Mouse (Mus musculus) neural tube, embryonic 12.5 days (tissue): ENCODE measurements around the gene Olfr483. TPM values are rescaled to one million over a fixed set of nuclear protein-coding genes. Genes with fewer than 3 reads are reported as not detected.

ENCODE experiments used
- ATAC-seq: fragments of 200-750 bp; cut with Nextera tagmentation; 2 replicates; pipeline ENCODE4 v1.8.0; 2017; ENCODE audit warnings: low read depth, mild to moderate bottlenecking, moderate TSS enrichment, moderate library complexity; ENCODE audit not compliant: low FRiP score
- H3K27ac ChIP-seq: fragments of 300-500 bp; sonication (generic); 2 replicates; pipeline ENCODE4 v1.5.1; 2016
- H3K27me3 ChIP-seq: fragments of 300-500 bp; sonication (generic); replicated peaks from 2 replicates; pipeline ENCODE4 v1.6.1; 2016; ENCODE audit warnings: mild to moderate bottlenecking
- H3K36me3 ChIP-seq: fragments of 300-500 bp; sonication (generic); 2 replicates; pipeline ENCODE4 v1.6.1; 2016; ENCODE audit warnings: mild to moderate bottlenecking
- H3K4me1 ChIP-seq: fragments of 300-500 bp; sonication (generic); 2 replicates; pipeline ENCODE4 v1.6.1; 2016
- H3K4me2 ChIP-seq: fragments of 300-500 bp; sonication (generic); replicated peaks from 2 replicates; pipeline ENCODE4 v1.6.1; 2016; ENCODE audit warnings: mild to moderate bottlenecking
- H3K4me3 ChIP-seq: fragments of 300-500 bp; sonication (generic); 2 replicates; pipeline ENCODE4 v1.5.1; 2016
- H3K9ac ChIP-seq: fragments of 300-500 bp; sonication (generic); 2 replicates; pipeline ENCODE4 v1.6.1; 2016; ENCODE audit warnings: mild to moderate bottlenecking
- H3K9me3 ChIP-seq: fragments of 300-500 bp; sonication (generic); 2 replicates; pipeline ENCODE4 v1.6.1; 2016; ENCODE audit warnings: mild to moderate bottlenecking
- WGBS: fragments of 180-500 bp; shearing (Covaris S2); methylation state at CpG from one replicate; pipeline ENCODE4 v1.1.7; 2016; 5-methylcytosine and 5-hydroxymethylcytosine counted together
- polyA plus RNA-seq: library from polyadenylated mRNA; unstranded; fragments of >200 nt; fragmentation: Nextera tagmentation; extraction: Ambion mirVana; gene quantifications from 2 replicates; pipeline ENCODE4 v1.2.1, GENCODE M21; 2016

Olfr483 gene
- not detected in 2 replicates for polyA plus RNA-seq

DNA sequence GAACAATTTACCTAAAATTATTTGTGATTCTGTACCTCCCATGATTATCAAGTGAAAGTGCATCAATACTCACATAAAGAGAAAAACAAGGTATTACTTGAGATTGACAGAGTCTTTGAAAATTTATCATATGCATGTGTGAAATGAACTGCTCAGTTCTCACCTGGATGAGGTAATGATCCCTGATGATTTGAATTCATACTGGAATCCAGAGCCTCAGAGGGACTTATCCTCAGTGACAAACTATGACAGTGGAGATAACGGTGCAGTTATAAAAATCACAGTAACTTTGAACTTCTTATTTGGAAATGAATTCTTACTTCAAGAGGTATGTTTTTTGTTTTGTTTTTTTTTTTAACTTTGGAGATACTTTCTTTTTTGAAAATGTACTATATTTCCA, at the start of gene Olfr483:
Gene Olfr483, plus strand, starts transcription at position 301 of the 400 bp plus-strand sequence.
- Histone ChIP-seq H3K36me3 (no peaks in the 10 kb centered on the region), H3K9ac (no peak within 1 kb of the TSS), H3K9me3 (no peaks in the 10 kb centered on the region), H3K4me1 (no peaks in the 10 kb centered on the region), H3K4me3 (no peak within 1 kb of the TSS), H3K4me2 (no peak within 1 kb of the TSS), H3K27ac (no peak within 1 kb of the TSS), H3K27me3 (no peaks in the 10 kb centered on the region)
- 91% methylated on average over 1 of the region's 1 CpGs for WGBS
- ATAC-seq, result no peak

DNA sequence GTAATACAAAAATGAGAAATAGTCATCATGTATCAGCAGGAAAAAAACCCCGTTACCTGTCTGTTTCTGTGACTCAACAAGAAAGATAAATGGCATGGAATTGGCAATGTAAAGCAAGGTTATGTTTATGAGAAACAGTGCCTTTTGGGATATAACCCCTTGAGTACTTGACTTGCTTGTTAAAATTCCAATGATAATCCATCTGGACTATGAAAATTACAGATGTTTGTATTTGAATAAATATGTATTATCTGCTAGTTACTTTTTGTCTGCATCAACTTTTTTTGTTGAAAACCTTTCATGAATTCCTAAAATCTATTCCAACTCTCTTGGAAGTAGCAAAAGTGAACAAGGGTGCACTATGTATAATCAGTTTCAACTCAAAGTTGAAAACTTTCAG, 33.4 kb upstream of the Olfr483 start, which contains the start of gene Olfr480:
Gene Olfr480, minus strand, starts transcription at position 101 of the 400 bp plus-strand sequence.
- no peak within 1 kb of the TSS for H3K27ac ChIP-seq
- H3K9ac ChIP-seq, result no peak within 1 kb of the TSS
- no peaks in the 10 kb centered on the region for H3K36me3 ChIP-seq
- H3K9me3 ChIP-seq, result no peaks in the 10 kb centered on the region
- no peaks in the 10 kb centered on the region for H3K27me3 ChIP-seq
- no peaks in the 10 kb centered on the region for H3K4me1 ChIP-seq
- WGBS, result 91% methylated on average over 1 of the region's 1 CpGs
- no peak within 1 kb of the TSS for H3K4me3 ChIP-seq
- no peak for ATAC-seq
- H3K4me2 ChIP-seq, result no peak within 1 kb of the TSS

DNA sequence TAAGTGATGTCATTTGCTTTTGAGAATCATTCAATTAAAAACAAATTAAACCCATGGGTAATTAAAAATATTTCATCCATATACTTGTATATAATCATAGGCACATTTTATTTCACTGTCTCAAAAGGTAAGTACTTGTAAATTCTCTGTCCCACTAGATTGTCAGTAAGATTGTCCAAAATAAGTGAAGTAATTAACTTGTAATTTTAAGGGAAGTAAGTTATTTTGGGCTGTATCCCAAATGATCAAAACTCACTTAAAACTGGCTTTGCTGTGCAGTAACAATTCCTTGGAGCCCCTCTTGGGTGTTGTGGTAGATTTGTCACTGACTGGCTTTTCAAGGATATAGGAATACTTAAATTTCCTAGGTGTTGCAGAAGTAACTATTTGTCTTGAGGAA, 21.1 kb upstream of the Olfr483 start, which contains the start of gene Olfr481:
Gene Olfr481, plus strand, starts transcription at position 301 of the 400 bp plus-strand sequence.
- H3K9ac ChIP-seq, result no peak within 1 kb of the TSS
- H3K4me1 ChIP-seq, result no peaks in the 10 kb centered on the region
- no peak within 1 kb of the TSS for H3K4me3 ChIP-seq
- no peak for ATAC-seq
- no peak within 1 kb of the TSS for H3K27ac ChIP-seq
- H3K36me3 ChIP-seq, result no peaks in the 10 kb centered on the region
- H3K27me3 ChIP-seq, result no peaks in the 10 kb centered on the region
- no peak within 1 kb of the TSS for H3K4me2 ChIP-seq
- no peaks in the 10 kb centered on the region for H3K9me3 ChIP-seq

DNA sequence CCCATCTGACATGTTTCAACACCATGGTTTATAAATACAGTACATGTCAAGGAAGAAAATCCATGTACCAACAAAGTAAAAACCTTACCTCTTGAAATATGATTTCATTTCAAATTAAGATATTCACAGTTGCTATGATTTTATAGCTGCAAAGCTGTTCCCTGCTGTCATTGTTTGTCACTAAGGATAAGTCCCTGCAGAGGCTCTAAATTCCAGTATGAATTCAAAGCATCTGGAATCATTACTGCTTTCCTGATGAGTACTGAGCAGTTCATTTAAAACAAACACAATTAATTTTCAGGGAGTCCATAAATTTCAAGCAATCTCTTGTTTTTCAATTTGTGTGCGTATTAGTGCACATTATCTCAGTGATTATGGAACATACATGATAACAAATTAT, 3.2 kb upstream of the Olfr483 start, which contains the start of gene Olfr482:
Gene Olfr482, minus strand, starts transcription at position 101 of the 400 bp plus-strand sequence.
- Histone ChIP-seq H3K9ac (no peak within 1 kb of the TSS), H3K36me3 (no peaks in the 10 kb centered on the region), H3K4me3 (no peak within 1 kb of the TSS), H3K4me2 (no peak within 1 kb of the TSS), H3K27ac (no peak within 1 kb of the TSS), H3K27me3 (no peaks in the 10 kb centered on the region), H3K4me1 (no peaks in the 10 kb centered on the region), H3K9me3 (no peaks in the 10 kb centered on the region)
- WGBS, result 80% methylated on average over 1 of the region's 1 CpGs
- ATAC-seq, result no peak

DNA sequence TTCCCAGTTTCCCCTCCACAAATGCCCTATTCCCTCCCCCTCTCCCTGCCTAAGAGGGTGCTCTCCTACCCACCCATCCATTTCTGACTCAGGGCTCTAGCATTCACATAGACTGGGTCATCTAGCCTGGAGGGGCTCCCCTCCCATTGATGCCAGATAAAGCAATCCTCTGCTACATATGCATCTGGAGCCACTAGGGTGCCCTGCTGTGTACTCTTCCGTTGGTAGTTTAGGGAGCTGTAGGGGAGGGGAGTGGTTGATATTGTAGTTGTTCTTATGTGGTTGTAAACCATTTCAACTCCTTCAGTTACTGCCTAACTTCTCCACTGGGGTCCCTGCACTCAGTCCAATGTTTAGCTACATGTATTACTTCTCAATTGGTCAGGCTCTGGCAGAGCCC, 20.0 kb downstream of the Olfr483 start:
- Histone ChIP-seq H3K27ac (no peak overlapping the region), H3K4me3 (no peak overlapping the region), H3K27me3 (no peaks in the 10 kb centered on the region), H3K9me3 (no peaks in the 10 kb centered on the region), H3K4me1 (no peaks in the 10 kb centered on the region), H3K36me3 (no peaks in the 10 kb centered on the region), H3K9ac (no peak overlapping the region), H3K4me2 (no peak overlapping the region)
- no peak for ATAC-seq
- 3% methylated on average over 1 of the region's 1 CpGs for WGBS

DNA sequence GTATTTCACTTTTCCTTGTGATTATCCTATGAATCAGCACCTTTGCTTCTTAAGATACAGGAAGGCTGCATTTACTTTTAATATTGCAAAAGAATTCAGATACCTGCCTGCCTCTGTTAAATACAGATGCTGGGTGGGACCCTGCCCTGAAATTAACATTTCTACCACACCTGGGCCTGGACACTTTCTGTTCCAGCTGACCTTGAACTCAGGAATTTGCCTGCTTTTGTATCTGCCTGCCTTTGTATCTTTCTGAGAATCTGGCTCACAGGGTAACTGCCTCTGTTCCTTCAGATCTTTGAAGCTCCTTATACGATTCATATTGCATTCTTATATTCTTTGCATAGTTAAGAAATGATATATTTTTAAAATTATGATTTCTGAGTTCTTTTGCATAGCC, 20.8 kb downstream of the Olfr483 start:
- WGBS, result 76% methylated on average over 1 of the region's 1 CpGs
- Histone ChIP-seq H3K9ac (no peak overlapping the region), H3K4me1 (no peaks in the 10 kb centered on the region), H3K4me2 (no peak overlapping the region), H3K36me3 (no peaks in the 10 kb centered on the region), H3K27me3 (no peaks in the 10 kb centered on the region), H3K27ac (no peak overlapping the region), H3K4me3 (no peak overlapping the region), H3K9me3 (no peaks in the 10 kb centered on the region)
- ATAC-seq, result no peak

DNA sequence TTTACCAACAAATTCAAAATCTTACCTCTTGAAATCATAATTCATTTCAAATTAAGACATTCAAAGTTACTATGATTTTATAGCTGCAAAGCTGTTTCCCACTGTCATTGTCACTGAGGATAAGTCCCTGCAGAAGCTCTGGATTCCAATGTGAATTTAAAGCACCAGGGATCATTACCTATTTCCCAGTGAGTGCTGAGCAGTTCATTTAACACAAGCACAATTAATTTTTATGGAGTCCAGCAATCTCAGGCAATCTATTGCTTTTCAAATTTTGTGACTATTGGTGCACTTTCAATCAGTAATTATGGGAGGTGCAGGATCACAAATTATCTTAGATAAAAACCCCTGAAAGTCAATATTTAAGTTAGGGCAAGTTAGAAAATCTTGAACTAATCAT, 26.7 kb downstream of the Olfr483 start, which contains the start of gene Olfr484:
Gene Olfr484, minus strand, starts transcription at position 101 of the 400 bp plus-strand sequence.
- no peak within 1 kb of the TSS for H3K4me2 ChIP-seq
- ATAC-seq, result no peak

More for the DNA sequence above, 26.7 kb downstream of the Olfr483 start, which contains the start of gene Olfr484:
- Histone ChIP-seq H3K4me1 (no peaks in the 10 kb centered on the region), H3K27ac (no peak within 1 kb of the TSS), H3K36me3 (no peaks in the 10 kb centered on the region), H3K9me3 (no peaks in the 10 kb centered on the region), H3K27me3 (no peaks in the 10 kb centered on the region), H3K9ac (no peak within 1 kb of the TSS), H3K4me3 (no peak within 1 kb of the TSS)

Other genes starting within 250 kb of the Olfr483 start
- gene Olfr472, start 202.9 kb upstream of the Olfr483 start, polyA plus RNA-seq, result 0.04 TPM in 1 of 2 replicates, not detected in the other
- not detected in 2 replicates for gene Olfr473, start 170.4 kb upstream of the Olfr483 start, polyA plus RNA-seq
- not detected in 2 replicates for gene Olfr474, start 146.2 kb upstream of the Olfr483 start, polyA plus RNA-seq
- not detected in 2 replicates for gene Olfr476, start 136.0 kb upstream of the Olfr483 start, polyA plus RNA-seq
- gene Olfr477, start 114.2 kb upstream of the Olfr483 start, polyA plus RNA-seq, result not detected in 2 replicates
- gene Olfr478, start 66.9 kb upstream of the Olfr483 start, polyA plus RNA-seq, result not detected in 2 replicates
- gene Olfr479, start 50.2 kb upstream of the Olfr483 start, polyA plus RNA-seq, result not detected in 2 replicates
- gene Olfr480, start 33.5 kb upstream of the Olfr483 start, polyA plus RNA-seq, result not detected in 2 replicates
- gene Olfr481, start 21.0 kb upstream of the Olfr483 start, polyA plus RNA-seq, result not detected in 2 replicates
- 0.14 TPM in 1 of 2 replicates, not detected in the other for gene Olfr482, start 3.3 kb upstream of the Olfr483 start, polyA plus RNA-seq
- not detected in 2 replicates for gene Olfr484, start 26.6 kb downstream of the Olfr483 start, polyA plus RNA-seq
- gene Olfr485, start 59.0 kb downstream of the Olfr483 start, polyA plus RNA-seq, result not detected in 2 replicates
- not detected in 2 replicates for gene Olfr486, start 71.9 kb downstream of the Olfr483 start, polyA plus RNA-seq
- gene Olfr487, start 113.8 kb downstream of the Olfr483 start, polyA plus RNA-seq, result not detected in 2 replicates
- not detected in 2 replicates for gene Olfr488, start 157.5 kb downstream of the Olfr483 start, polyA plus RNA-seq
- not detected in 2 replicates for gene Olfr490, start 188.1 kb downstream of the Olfr483 start, polyA plus RNA-seq
- gene Olfr491, start 212.6 kb downstream of the Olfr483 start, polyA plus RNA-seq, result not detected in 2 replicates
- gene Olfr492, start 222.8 kb downstream of the Olfr483 start, polyA plus RNA-seq, result not detected in 2 replicates
- gene Olfr493, start 246.1 kb downstream of the Olfr483 start, polyA plus RNA-seq, result not detected in 2 replicates